Mouse (Mus musculus): ENCODE results near the gene Rflnb.
A peak's percentile ranks its signal among the peaks of the same experiment; 100 is the strongest.

The Rflnb gene

DNA sequence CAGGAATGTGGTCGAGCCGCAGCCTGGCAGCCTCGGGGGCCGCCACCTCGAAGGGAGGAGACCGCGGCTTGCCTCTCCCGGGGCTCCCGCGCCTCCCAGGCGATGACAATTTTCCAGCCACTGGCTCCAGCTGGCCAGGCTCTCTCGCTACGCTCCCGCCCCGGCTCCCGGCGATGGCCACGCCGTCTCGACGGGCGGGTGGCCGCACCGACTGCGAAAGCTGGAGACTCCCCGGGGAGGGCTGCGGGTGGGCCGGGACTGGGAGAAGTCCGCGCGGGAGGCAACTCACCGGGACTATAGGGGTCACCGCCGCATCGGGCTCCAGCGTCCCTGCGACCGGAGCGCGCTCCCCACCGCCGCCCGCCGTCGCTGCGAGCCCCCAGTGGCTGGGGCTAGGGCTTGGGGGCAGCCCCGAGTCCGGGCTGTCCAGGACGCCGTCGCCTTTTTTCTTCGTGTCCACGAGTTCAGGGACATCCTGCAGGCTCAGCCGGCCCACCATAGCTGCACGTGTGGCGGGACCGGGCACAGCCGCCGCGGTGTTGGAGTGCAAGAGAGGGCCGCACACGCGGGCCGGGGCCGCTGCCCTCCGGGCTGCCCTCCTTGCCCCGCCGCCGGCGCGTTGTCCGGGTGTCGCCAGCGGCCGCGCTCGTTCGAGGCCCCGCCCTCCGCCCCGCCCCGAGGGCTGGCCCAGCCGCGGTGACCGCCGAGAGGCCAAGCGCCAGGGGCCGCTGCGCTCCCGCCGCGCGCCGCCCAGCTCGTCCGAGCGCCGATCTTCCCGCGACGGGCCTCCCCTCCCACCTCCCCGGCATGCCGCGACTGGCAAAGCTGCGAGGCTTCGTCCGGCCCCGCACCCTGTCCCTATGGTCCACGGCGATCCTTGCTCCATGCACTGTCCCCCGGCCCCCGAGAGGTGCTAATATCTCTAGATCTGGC, at the start of gene Rflnb:
TSS of gene Rflnb (minus strand) at position 644 of the 933 bp plus-strand sequence.
- peak; percentile 93 for DNase-seq (ENCODE audit: low spot score)

DNA sequence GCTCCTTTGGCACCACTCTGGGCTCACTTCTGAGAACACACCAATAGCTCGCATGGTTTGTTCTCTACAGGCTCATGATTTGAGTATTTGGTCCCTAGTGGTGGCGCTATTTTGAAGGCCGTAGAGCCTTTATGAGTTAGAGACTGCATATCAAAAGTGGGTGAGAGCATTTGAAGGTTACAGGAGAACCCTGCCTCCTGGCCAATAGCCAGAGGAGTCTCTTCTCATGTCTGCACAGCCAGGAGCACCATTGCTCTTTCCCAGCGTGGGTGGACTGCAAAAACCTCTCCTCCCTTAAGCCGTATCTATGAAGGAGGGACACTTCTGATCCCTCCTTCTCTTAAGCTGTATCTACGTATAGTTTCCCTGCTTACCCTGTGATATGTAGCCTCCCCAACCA, 49.8 kb upstream of the Rflnb start:
- DNase-seq (ENCODE audit: low spot score), result no peak

DNA sequence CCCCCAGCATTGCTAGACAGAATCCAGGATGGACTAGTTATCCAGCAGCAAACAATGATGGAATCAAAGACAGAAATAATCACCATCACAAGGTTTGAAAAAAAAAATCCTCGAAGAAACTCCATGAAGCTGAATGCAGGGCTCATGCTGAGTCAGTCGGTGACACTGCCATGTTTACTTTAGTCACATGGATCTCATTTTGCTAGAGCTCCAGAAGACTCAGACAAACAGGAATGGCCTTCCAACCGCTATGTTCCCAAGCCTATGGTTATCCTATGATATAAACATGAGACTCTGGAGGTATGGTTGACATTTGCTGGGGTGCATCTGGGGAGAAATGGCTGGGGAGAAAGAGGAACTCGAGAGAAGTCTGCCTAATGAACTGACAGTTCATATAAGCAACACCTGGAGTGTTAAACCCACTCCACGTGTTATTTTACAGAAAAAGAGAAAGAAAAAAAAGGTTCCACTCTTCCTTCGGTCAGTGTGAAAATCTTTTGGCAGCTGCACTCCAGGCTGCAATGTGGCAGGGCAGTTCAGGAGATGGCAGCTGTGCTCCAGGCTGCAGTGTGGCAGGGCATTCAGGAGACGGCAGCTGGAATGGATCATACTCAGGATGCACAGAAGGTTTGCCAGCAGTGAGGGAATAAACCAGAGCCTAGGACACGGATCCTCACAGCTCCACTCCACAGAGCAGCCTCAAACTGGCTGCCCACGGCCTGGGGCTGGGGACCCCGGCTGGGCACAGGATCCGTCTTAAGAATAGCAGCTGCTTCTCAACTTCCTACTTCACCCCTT, 46.9 kb upstream of the Rflnb start:
- no peak for DNase-seq (ENCODE audit: low spot score)

DNA sequence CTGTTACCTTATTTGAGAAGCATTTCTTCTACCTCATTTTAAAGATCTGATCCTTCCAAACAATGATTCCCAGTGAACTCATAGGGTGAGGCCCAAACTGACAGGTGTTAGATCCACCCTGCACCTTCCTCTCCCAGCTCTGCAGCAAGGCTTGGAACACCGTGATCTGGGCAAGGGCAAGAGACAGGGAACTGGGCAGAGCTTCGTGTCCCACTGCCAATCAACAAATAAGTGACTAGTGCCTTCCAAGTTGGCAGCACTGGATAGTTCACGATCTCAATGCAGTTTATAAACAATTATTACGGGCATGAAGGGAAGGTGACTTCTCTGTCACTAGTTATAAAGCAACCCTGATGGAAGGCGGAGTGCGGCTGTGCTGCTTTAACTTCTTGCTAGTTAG, 42.2 kb upstream of the Rflnb start:
- no peak for DNase-seq (ENCODE audit: low spot score)

DNA sequence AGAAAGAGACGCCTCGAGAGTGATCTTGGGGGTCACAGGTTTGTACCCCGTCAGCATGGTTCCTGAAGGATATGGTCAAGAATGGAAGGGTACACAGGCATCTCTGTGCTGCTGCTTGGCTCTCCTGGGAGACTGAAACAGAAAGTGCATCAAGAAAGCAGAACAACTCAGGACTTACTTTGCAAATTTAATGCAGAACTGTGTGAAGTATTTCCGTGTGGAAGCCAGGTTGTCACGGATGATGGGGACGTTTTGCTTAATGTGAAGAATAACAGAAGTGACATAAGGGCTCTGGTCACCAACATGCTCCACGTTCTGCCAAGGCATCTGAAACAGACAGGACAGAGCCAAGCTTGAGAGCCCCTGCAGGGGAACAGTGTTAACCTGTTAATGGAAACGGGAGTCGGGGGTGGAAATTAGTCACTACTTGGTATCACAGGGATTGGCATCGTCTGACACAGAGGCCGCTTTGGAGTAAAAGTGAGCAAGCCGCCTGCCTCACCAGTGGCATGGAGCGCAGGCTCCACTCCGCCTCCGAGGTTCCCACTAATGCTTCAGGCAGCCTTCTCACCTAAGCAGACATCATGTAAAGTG, 39.1 kb upstream of the Rflnb start:
- DNase-seq (ENCODE audit: low spot score), result no peak

DNA sequence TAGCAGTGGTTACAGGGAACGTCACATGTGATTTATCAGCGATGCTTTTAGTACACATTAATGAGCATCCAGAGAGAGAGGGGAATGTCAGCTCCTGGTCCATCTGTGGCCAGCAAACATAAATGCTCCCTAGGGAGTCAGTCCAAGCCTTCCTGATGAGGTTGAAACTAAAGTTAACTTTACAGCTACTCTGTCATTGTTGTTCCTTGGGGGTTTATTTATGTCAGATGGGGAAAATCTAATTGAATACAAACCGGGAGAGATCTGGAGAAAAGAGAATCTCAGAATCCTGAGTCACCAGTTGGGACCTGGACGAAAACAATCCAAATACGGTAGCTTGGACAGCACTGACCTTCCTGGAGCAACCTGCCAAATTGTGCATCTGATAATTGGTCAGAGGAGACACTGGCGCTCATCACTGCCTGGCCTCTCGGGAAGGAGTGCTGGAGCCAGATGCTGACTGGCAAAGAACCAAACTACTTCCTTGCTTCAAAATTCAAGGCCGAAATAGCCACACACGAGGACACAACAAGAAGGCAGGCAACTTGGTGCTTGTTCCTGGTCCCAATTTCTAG, 38.0 kb upstream of the Rflnb start:
- DNase-seq (ENCODE audit: low spot score), result peak; percentile 30

DNA sequence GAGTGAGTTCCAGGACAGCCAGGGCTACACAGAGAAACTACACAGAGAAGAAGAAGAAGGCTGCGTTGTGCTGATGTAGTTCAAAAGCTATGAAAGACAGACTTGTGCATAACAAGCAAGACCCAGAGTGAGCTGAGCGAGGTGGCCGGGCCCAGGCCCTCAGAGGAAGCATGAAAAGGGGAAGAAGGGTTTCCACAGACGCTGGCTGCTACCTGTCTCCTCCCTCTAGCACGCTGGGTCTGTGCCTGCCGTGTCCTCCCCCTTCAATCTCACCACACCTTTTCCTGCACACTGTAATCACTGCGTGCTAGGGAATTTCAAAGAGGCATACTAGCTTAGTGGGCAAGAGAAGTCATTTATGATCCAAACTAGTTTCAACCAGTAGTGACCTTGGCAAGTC, 36.8 kb upstream of the Rflnb start:
- no peak for DNase-seq (ENCODE audit: low spot score)

DNA sequence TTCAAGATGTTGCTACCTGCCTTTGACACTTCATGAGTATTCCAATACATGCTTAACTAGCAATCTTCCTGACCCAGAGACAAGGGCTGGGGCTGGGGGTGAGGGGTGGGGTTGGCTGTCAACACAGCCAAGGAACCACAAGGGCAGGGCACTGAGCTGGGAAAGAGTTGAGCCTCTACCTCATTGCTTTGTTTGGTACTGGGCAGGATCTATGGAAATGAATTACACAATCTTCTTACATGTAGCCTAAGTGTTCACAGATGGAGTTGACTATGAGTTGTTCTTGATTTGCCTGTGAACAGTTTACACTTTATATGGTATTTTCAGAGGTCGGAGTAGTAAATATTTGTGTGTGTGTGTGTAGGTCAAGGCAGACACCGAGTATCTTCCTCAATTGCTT, 33.3 kb upstream of the Rflnb start:
- DNase-seq (ENCODE audit: low spot score), result no peak

DNA sequence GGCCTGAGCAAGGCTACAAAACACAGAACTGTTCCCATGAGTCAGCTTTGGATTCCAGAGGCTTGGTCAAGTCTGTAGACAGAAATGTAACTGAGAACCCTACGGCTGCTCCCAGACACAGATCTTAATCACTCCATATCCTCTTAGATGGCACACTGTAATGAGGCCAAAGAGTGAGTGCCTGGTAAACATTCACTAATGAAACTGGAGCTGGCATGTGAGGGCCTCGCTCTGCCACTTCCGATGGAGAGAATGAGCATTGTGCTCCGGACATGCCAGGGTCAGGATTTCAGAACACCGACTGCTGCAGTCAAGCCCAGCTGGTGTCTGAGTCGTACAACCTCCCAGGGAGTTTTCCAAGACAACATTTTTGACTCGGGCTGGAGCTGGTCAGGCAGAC, 32.4 kb upstream of the Rflnb start:
- peak; percentile 51 for DNase-seq (ENCODE audit: low spot score)

DNA sequence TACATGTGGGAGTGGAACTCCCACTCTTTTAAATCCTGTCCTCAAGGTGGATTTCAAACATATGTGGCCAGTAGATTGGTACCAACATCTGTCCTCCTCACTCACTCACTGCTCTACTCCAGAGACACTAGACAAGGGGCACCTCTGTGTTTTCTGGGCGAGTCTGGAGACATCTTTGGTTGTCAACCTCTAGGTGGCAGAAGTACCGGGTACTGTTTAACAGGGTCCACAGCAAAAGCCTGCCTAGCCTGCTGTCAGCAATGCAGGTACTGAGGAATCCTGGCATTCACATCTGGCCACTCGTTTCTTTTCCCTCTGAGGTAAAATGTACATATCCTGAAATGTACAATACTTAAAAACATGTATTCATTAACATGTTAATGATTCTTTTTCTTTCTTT, 28.9 kb upstream of the Rflnb start:
- DNase-seq (ENCODE audit: low spot score), result no peak

DNA sequence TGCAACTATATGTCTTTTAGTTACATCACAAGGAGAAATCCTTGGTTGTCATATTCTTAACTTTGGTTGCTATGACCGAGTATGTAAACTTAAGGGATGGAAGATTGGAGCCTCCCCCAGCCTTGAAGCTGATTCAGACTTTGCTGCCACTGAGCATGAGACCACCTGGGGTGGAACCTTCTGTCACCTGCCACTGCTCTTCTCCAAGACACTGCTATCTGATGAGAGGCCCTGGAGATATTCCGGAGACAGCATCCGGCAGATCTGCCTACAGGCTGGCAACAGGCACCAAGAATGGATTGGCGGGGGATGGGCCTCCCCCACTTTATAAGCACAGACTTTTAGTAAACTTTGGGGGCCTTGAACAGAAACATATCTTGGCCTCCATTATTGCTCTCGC, 24.9 kb upstream of the Rflnb start:
- no peak for DNase-seq (ENCODE audit: low spot score)

DNA sequence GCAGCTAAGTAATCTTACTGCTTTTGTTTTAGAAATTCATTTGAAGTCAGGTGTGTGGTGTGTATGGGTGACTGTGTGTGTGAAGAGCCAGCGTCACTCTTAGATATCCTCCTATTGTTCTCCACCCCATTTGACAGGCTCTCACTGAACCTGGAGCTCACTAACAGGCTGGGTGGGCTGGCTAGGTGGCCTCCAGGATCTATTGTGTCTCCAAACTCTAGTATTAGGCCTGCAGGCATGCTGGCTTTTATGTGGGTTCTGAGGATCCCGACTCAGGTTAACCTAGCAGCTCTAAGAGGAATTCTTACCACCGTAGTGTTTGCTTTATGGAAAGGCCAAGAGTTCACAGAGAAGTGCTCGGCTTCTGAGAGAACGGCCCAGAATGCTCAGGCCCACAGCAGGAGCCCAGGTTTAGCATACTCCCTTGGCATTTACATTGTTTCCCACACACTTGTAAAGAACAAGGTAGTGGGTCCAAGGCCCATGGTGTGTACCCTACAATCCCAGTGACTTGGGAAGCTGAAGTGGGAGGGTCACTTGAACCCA, 23.5 kb upstream of the Rflnb start:
- no peak for DNase-seq (ENCODE audit: low spot score)

DNA sequence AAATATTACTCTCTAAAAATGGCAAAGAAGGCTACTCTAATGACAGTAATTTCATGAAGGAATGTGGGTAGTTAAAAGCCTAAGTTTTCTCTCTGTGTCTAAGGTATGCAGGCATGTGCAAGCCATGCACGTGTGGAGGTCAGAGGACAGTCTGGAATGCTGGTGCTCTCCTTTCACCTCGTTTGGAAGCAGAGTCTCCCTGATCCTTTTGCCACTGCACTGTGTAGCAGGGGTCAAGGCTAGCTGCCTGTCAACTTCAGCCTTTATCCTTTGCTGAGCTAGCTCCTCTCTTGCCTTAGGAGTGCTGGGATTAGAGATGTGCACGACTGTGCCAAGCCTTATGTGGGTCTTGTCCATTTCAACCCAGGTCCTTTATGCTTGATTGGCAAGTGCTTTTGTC, 22.9 kb upstream of the Rflnb start:
- no peak for DNase-seq (ENCODE audit: low spot score)

DNA sequence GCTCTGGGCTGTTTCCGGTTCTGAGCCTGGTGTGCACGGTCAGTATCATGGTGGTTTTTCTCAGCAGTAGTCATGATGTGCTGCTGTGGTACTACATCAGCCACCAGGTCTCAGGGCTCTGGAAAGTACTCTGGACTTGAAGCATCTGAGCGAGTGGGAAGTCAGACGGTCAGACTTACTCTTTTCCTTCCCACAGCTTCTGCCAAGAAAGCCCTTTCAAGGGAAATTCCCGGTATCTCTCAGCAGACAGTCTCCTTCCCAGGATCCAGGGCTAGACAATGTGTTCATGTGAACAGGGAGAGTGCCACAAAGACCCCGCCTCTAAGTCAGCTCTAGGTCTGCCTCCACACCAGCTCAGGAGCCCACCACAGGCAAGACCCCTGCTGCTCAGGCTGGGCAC, 17.8 kb upstream of the Rflnb start:
- DNase-seq (ENCODE audit: low spot score), result no peak

DNA sequence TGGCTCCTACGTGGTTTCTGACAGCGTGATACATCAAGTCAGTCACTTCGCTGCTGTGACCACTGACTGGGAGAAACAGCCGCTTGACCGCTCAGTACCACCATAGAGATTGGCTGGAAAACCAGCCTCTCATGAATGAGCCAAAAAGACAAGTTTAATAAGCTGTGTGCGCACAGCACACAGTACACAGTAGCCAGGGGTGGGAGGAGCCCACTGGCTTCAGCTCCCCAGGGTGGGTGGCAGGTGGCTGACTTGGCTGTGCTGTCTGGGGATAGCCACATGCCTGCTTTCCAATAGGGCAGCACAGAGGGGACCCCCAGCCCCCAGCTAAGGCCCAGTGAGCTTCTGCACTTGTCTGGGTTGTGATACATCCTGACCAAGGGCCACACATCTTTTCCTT, 16.9 kb upstream of the Rflnb start:
- DNase-seq (ENCODE audit: low spot score), result no peak

DNA sequence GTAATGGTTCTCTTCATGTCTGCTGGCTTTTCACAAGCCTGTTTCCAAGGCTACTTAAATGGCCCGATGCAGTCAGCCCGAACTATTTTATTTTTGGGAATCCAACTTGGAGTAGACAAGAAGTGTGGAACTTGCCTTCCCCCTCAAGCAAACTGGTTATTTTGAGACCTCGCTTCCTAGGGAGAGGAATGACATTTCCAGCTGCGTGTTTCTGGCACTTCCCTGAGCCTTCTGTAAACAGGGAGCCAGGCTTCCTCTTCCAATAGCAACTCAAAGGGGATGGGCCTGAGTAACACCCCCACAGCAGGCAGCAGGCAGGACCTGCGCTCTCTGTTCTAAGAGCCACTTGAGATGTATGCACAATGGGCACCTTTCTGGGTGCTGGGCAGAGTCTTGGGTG, 15.3 kb upstream of the Rflnb start:
- no peak for DNase-seq (ENCODE audit: low spot score)

DNA sequence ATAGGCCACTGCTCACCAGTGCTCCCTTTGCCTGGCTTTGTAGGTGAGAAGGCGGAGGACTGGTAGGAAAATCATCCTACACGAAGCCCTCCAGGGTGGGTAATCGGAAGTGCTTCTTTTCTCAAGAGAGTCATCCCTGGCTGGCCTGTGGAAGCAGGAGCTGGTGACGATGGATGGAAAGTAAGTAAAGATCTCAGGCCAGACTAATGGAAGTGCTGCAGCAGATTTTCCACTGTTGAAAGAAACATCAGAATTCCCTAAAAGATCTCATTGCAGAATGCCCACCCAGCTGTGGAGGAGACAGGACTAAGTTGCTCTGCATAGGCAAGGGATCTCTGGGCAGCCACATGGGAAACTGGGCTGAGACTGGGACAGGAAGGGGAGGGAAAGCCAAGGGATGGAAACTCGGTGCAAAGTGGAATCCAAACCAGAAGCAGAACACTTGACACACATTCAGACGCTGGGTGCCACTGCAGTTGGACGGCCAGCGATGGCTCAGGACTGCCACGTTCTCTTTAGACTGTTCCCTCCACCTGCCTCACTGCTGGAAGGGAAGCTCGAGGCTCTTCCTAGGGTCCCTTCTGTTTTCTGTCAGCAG, 14.6 kb upstream of the Rflnb start:
- DNase-seq (ENCODE audit: low spot score), result no peak

DNA sequence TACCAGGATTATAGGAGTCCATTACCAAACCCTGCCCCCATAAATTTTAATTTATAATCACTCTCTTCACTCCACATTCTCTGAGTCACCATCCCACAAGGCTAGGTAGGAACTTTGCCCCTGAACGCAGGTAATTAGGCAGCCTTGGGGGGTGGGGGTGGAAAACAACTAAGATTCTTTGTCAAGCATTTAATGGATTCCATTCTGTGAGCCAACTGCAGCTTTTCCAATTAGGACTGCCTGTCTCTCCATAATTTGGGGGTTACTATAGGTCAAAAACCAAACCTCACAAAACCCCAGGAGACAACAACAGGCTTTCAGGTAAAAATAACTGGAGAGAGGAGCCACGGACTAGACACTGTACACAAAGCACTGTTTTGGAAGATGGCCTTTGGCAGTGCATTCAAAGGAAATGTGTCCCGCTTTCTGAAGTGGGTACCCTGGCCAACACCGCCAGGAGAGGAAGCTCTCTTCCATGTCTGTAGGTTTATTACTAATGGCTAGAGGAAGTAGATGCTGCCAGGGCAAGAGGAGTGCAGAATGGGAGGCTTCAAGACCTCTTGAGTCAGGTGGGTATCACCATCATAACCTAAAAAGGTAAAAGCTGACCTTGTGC, 13.3 kb upstream of the Rflnb start:
- DNase-seq (ENCODE audit: low spot score), result no peak

DNA sequence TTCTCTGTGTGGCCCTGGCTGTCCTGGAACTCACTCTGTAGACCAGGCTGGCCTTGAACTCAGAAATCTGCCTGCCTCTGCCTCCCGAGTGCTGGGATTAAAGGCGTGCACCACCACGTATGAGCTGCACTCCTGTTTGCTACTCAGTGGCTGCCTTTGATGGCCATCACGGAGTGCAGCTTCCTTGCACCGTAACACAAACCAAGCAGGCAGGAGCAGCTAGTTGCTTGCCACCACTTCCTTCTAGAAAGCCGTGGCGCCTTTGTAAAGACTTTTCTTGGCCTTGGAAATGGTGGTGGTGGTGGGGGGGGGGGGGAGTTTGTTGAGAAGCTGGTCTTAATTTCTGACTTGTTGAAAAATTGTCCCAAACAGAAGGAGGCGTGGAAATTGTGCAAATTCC, 12.5 kb upstream of the Rflnb start:
- no peak for DNase-seq (ENCODE audit: low spot score)

DNA sequence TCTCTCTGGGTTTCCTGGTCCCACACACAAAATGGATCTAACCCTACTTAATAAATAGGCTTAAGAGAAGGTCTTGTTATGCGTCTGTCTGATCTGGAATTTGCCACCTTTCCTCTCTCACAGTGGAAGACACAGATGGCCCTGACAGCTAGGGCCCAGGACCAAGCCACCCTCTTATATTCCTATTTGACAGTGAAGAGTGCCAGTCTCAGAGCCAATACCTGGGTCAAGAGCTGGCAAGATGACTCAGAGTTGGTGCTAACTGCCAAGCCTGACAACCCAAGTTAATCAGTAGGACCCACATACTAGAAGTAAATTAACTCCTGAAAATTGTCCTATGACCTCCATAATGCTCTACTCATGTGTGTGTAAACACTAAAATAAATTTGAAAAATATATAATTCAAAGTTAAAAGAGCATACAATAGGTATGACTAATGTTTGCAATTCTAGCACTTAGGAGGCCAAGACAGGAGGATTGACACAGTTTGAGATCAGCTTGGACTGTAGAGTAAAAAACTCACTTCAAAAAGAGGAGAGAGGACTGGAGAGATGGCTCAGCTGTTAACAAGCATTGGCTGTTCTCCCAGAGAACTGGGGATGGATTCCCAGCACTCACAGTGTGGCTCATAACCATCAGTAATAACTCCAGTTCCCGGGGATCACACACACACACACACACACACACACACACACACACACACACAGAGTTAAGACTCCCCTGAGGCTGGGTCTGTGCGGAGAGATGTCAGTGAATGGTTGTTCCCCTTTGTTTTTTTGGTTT, 11.9 kb upstream of the Rflnb start:
- DNase-seq (ENCODE audit: low spot score), result no peak

Data from urinary bladder, postnatal 14 days (tissue).